Comparison of ENCODE assay signal across 8 mouse cellular contexts in the genomic region with DNA sequence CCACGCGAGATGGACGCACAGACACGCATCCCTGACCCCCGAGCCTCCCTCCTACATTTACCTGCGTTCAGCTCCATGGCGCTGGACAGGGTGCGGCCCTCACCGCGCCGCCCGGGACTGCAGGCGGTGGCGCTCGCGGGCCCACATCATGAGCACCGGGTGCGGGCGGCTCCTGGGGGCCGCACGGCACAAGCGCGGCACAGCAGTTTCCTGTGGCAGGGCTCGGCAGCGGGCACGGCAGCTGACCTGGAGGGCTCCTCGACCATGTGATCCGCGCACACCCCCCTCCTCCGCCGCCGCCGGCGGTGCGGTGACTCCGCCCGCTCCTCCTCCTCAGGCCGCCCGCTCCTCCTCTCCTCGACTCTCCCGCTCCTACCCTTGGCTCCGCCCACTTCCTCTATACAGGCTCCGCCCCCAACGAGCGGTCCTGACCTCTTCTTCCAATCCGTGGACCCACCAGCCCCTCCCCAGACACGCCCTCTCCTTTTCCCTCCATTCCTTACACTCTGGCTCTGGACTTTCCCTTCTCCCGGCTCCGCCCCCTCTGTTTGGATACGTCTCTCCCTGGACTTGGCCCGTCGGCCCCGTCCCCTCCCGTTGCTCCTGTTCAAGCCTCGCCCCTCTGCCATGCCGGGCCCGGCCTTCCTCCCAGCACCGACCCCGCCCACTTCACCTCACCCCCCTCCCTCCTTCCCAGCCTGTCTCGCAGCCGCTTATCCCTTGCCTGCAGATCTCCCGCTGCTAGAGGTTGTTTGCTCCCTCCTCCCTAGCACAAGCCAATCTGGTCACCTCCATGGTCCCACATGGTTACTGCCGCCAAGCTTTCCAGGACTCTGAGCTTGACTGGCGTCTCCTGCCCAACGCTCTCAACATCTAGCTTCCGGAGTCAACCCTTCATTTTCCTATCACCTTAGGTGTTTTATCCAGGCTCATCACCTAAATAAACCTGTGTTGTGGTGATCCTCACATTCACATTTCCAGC. TPM values are rescaled to one million over a fixed set of nuclear protein-coding genes. Genes with fewer than 3 reads are reported as not detected.
DNase-seq lines count a peak whose midpoint lies in the region; ATAC-seq and TF ChIP-seq lines count a peak whose summit lies in the region.

TSS of gene Nr1d2 (minus strand) at position 378 of the 982 bp plus-strand sequence.

- H3K9ac ChIP-seq in ES-E14 (ENCODE audit: insufficient read depth, low read depth, low read length, poor library complexity, severe bottlenecking), result peak within 1 kb of the TSS; percentile 87
- peak within 1 kb of the TSS; percentile 73 for H3K9ac ChIP-seq in forebrain, embryonic 15.5 days (replicated peaks)

- intact Hi-C loops in heart, postnatal 25 days (cut with DNase I), result no loop called here

- TF ChIP-seq CTCF in lung, adult 2 months (IDR thresholded peaks at IDR 0.05; ENCODE audit: insufficient read depth, low read length), result no peak

- in situ Hi-C loops in ES-E14 (cut with MboI; ENCODE audit: low sequenced_read_pairs in 2 of 2, unreplicated experiment in 2 of 2), result no loop called here

- H3K4me2 ChIP-seq in forebrain, embryonic 15.5 days (replicated peaks), result peak within 1 kb of the TSS; percentile 70

- peak; percentile 78 for TF ChIP-seq POLR2A in lung, adult 2 months (IDR thresholded peaks at IDR 0.05; ENCODE audit: borderline replicate concordance, extremely low read depth, low read depth, low read length)

- peak within 1 kb of the TSS; percentile 94 for H3K27ac ChIP-seq in ES-E14 (ENCODE audit: insufficient read depth, low read depth, low read length, poor library complexity, severe bottlenecking)
- peak within 1 kb of the TSS; percentile 85 for H3K27ac ChIP-seq in forebrain, embryonic 15.5 days (replicated peaks)

- peak within 1 kb of the TSS; percentile 83 to 87 for H3K4me3 ChIP-seq in ES-E14 (ENCODE audit: insufficient read depth in 1 of 2, low read depth in 1 of 2, low read length in 2 of 2, poor library complexity in 1 of 2, severe bottlenecking in 1 of 2)
- H3K4me3 ChIP-seq in forebrain, embryonic 15.5 days, result peak within 1 kb of the TSS; percentile 98
- H3K4me3 ChIP-seq in lung, adult 2 months (replicated peaks; ENCODE audit: extremely low read depth, low read depth, low read length), result peak within 1 kb of the TSS; percentile 94

- no peaks in the 10 kb centered on the region; a peak in 2 of 4 replicates for H3K4me1 ChIP-seq in ES-E14 (ENCODE audit: control insufficient read depth in 2 of 2, insufficient read depth in 2 of 2, low read length in 2 of 2, poor library complexity in 1 of 2)
- peaks cover 3% of the 10 kb centered on the region; the same call in 1 of the 2 replicates for H3K4me1 ChIP-seq in forebrain, embryonic 15.5 days
- H3K4me1 ChIP-seq in lung, adult 2 months (ENCODE audit: control insufficient read depth, insufficient read depth, low read length), result peaks cover 5% of the 10 kb centered on the region

- peak; percentile 100 for DNase-seq in ES-E14 (ENCODE audit: low read depth, low spot score)
- DNase-seq in cerebellum, adult 11-12 months, result peak; percentile 100
- peak; percentile 99 for DNase-seq in heart, postnatal 25 days (ENCODE audit: low spot score)
- peak; percentile 98 for DNase-seq in layer of hippocampus, adult 18-20 months (ENCODE audit: low spot score in 2 of 2)
- DNase-seq in lung, adult 2 months, result peak; percentile 99
- DNase-seq in thymus, adult 18-20 months, result peak; percentile 97 to 98

- no peaks in the 10 kb centered on the region for H3K27me3 ChIP-seq in forebrain, embryonic 15.5 days

- WGBS in forebrain, embryonic 15.5 days, result under 1% methylated on average over 66 of the region's 66 CpGs
- 2% methylated on average over 51 of the region's 66 CpGs for whole genome bisulfite sequencing in lung, adult 2 months

- H3K36me3 ChIP-seq in ES-E14 (ENCODE audit: control insufficient read depth, insufficient read depth, low read length, poor library complexity, severe bottlenecking), result no peaks in the 10 kb centered on the region
- H3K36me3 ChIP-seq in forebrain, embryonic 15.5 days, result no peaks in the 10 kb centered on the region

- H3K9me3 ChIP-seq in ES-E14 (ENCODE audit: control insufficient read depth, insufficient read depth, low read depth, low read length), result no peaks in the 10 kb centered on the region
- H3K9me3 ChIP-seq in forebrain, embryonic 15.5 days, result no peaks in the 10 kb centered on the region

- peak; percentile 89 for ATAC-seq in forebrain, embryonic 15.5 days (replicated peaks)
- ATAC-seq in neutrophil, adult 5-6 weeks (ENCODE audit: extremely low read depth, insufficient number of reproducible peaks, low FRiP score, poor library complexity, severe bottlenecking), result peak; percentile 68

TF ChIP-seq in ES-E14, 5 proteins besides CTCF, POLR2A, EP300 and RAD21:
- no peak for TF ChIP-seq ZC3H11A (IDR thresholded peaks at IDR 0.05; ENCODE audit: borderline replicate concordance, low read depth, low read length)
- no peak for TF ChIP-seq ZNF384 (IDR thresholded peaks at IDR 0.05; ENCODE audit: low read depth, low read length)
- no peak for TF ChIP-seq HCFC1 (IDR thresholded peaks at IDR 0.05; ENCODE audit: borderline replicate concordance, insufficient read depth, low read length)
- TF ChIP-seq CHD2 (IDR thresholded peaks at IDR 0.05; ENCODE audit: low read depth, low read length), result no peak
- TF ChIP-seq MAFK (IDR thresholded peaks at IDR 0.05; ENCODE audit: insufficient read depth, low read depth, low read length), result no peak

RNA-seq across cellular contexts. Expression of gene Nr1d2, which starts in this region (rescaled TPM):
- total RNA-seq in ES-E14 (2012; rRNA removed), result 18.7 TPM in 2 replicates
- polyA plus RNA-seq in forebrain, embryonic 15.5 days (2015; fragmentation: Nextera tagmentation; extraction: Ambion mirVana), result 7.3 and 8.2 TPM in 2 replicates
- 100 to 1,000 TPM in 1 of 2 experiments, 10 to 100 TPM in 1; 43.3 to 115 TPM for total RNA-seq in heart, postnatal 25 days (2021)
- 10 to 100 TPM; 57.3 to 64.0 TPM for total RNA-seq in layer of hippocampus, adult 18-20 months (2021)
- polyA plus RNA-seq in lung, adult 2 months (2012; rRNA removed), result 20.4 and 44.0 TPM in 2 replicates
- 22.0 and 23.3 TPM in 2 replicates for total RNA-seq in neutrophil, adult 5-6 weeks (2017)

Comparison
In these comparisons a context has a peak if more than half of its experiments do, and no peak if none do; other contexts are left out.
1. Peak in every context shown above with its lines: DNase-seq, ATAC-seq, H3K4me3 ChIP-seq and H3K27ac ChIP-seq.